Comparison of ENCODE assay signal across 19 mouse cellular contexts in the genomic region with DNA sequence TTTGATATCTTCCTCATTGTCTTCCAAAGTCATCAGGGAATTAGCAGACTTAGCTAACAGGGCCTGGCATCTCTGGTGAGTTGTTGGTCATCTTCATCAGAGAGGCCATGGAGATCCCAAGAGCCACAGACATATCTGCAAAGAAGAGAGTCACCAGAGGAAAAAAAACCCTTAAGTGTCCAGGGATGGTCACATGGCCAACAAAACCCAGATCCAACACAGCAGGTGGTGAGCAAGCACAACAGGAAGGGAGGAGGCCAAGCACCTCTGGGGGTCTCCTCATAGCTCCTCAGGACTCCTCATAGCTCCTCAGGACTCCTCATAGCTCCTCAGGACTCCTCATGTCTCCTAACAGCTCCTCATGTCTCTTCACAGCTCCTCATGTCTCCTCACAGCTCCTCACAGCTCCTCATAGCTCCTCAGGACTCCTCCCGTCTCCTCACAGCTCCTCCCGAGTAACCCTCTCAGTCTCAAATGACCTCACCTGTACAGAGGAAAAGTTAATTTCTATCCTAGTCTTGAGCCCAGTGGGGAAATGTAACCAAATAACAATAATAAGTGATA. TPM values are rescaled to one million over a fixed set of nuclear protein-coding genes. Genes with fewer than 3 reads are reported as not detected.
"Had no signal": no experiment of that assay in that cellular context is flagged by ENCODE, and none has a peak within 500 bp of the region (broad histone marks: within the 10 kb centered on the region; RNA-seq: fewer than 3 reads in every experiment).

No protein-coding gene starts in this region.

- H3K9me3 ChIP-seq: kidney, embryonic 15.5 days; limb, embryonic 15.5 days; midbrain, embryonic 12.5 days; midbrain, embryonic 15.5 days; neural tube, embryonic 13.5 days; stomach, embryonic 15.5 days had no signal

- DNase-seq: kidney, adult 18-20 months; kidney, postnatal 10 days; left cerebral cortex, postnatal 4 days; liver, postnatal 0 days; retina, postnatal 1 day; right cerebral cortex, postnatal 25 days; spleen, adult 18-20 months; thymus, postnatal 25 days had no signal

- H3K4me2 ChIP-seq: kidney, embryonic 15.5 days; limb, embryonic 12.5 days; limb, embryonic 15.5 days; liver, embryonic 11.5 days; midbrain, embryonic 12.5 days; midbrain, embryonic 15.5 days; neural tube, embryonic 13.5 days; stomach, embryonic 15.5 days had no signal

- H3K4me1 ChIP-seq: kidney, embryonic 15.5 days; limb, embryonic 15.5 days; midbrain, embryonic 12.5 days; midbrain, embryonic 15.5 days; neural tube, embryonic 13.5 days; stomach, embryonic 15.5 days had no signal

- H3K36me3 ChIP-seq: kidney, embryonic 15.5 days; limb, embryonic 12.5 days; limb, embryonic 15.5 days; midbrain, embryonic 12.5 days; midbrain, embryonic 15.5 days; neural tube, embryonic 13.5 days; stomach, embryonic 15.5 days had no signal

- H3K27me3 ChIP-seq: kidney, embryonic 15.5 days; limb, embryonic 12.5 days; limb, embryonic 15.5 days; midbrain, embryonic 15.5 days; neural tube, embryonic 13.5 days; stomach, embryonic 15.5 days had no signal

- H3K9ac ChIP-seq: kidney, embryonic 15.5 days; limb, embryonic 12.5 days; limb, embryonic 15.5 days; liver, embryonic 14.5 days; liver, postnatal 0 days; midbrain, embryonic 12.5 days; midbrain, embryonic 15.5 days; neural tube, embryonic 13.5 days; stomach, embryonic 15.5 days had no signal

- ATAC-seq: intestine, embryonic 16.5 days; liver, postnatal 0 days; midbrain, embryonic 15.5 days had no signal

- H3K27ac ChIP-seq: kidney, embryonic 15.5 days; limb, embryonic 12.5 days; limb, embryonic 15.5 days; liver, embryonic 14.5 days; macrophage; midbrain, embryonic 12.5 days; midbrain, embryonic 15.5 days; neural tube, embryonic 13.5 days; stomach, embryonic 15.5 days had no signal

- H3K4me3 ChIP-seq: kidney, embryonic 15.5 days; limb, embryonic 12.5 days; limb, embryonic 15.5 days; midbrain, embryonic 12.5 days; midbrain, embryonic 15.5 days; neural tube, embryonic 13.5 days; stomach, embryonic 15.5 days had no signal

RNA-seq across cellular contexts. Expression of a gene that starts 35.2 kb away (rescaled TPM):
- polyA plus RNA-seq: macrophage had no signal
